Mouse (Mus musculus) forebrain, embryonic 12.5 days (tissue): ENCODE results near the gene Tnfrsf23. TPM values are rescaled to one million over a fixed set of nuclear protein-coding genes. Genes with fewer than 3 reads are reported as not detected.
"Not testable (repeated sequence)": the region's sequence is repeated elsewhere in the genome, so short reads cannot be mapped to it uniquely, and the experiment has no call there.

ENCODE experiments used
- ATAC-seq: fragments of 200-750 bp; cut with Nextera tagmentation; 2 replicates; pipeline ENCODE4 v1.8.0; 2017; ENCODE audit warnings: moderate TSS enrichment; ENCODE audit not compliant: low FRiP score
- H3K27ac ChIP-seq: fragments of 300-500 bp; sonication (generic); 2 replicates; pipeline ENCODE4 v1.5.1; 2016; ENCODE audit warnings: mild to moderate bottlenecking
- H3K27me3 ChIP-seq: fragments of 300-500 bp; sonication (generic); 2 replicates; pipeline ENCODE4 v1.6.1; 2016; ENCODE audit warnings: mild to moderate bottlenecking
- H3K36me3 ChIP-seq: fragments of 300-500 bp; sonication (generic); replicated peaks from 2 replicates; pipeline ENCODE4 v1.6.1; 2016; ENCODE audit warnings: mild to moderate bottlenecking
- H3K4me1 ChIP-seq: fragments of 300-500 bp; sonication (generic); 2 replicates; pipeline ENCODE4 v1.6.1; 2016
- H3K4me2 ChIP-seq: fragments of 300-500 bp; sonication (generic); 2 replicates; pipeline ENCODE4 v1.6.1; 2016; ENCODE audit warnings: mild to moderate bottlenecking, moderate library complexity
- H3K4me3 ChIP-seq: fragments of 300-500 bp; sonication (generic); replicated peaks from 2 replicates; pipeline ENCODE4 v1.5.1; 2016; ENCODE audit warnings: mild to moderate bottlenecking
- H3K9ac ChIP-seq: fragments of 300-500 bp; sonication (generic); 2 replicates; pipeline ENCODE4 v1.6.1; 2016; ENCODE audit warnings: mild to moderate bottlenecking
- H3K9me3 ChIP-seq: fragments of 300-500 bp; sonication (generic); 2 replicates; pipeline ENCODE4 v1.6.1; 2016
- WGBS: fragments of 180-500 bp; shearing (Covaris S2); methylation state at CpG from one replicate; pipeline ENCODE4 v1.1.7; 2016; 5-methylcytosine and 5-hydroxymethylcytosine counted together
- polyA plus RNA-seq: library from polyadenylated mRNA; unstranded; fragments of >200 nt; fragmentation: Nextera tagmentation; extraction: Ambion mirVana; gene quantifications from 2 replicates; pipeline ENCODE4 v1.2.1, GENCODE M21; 2016

Gene Tnfrsf23
- polyA plus RNA-seq, 1 experiment from 2014 or later, result 0.28 TPM

DNA sequence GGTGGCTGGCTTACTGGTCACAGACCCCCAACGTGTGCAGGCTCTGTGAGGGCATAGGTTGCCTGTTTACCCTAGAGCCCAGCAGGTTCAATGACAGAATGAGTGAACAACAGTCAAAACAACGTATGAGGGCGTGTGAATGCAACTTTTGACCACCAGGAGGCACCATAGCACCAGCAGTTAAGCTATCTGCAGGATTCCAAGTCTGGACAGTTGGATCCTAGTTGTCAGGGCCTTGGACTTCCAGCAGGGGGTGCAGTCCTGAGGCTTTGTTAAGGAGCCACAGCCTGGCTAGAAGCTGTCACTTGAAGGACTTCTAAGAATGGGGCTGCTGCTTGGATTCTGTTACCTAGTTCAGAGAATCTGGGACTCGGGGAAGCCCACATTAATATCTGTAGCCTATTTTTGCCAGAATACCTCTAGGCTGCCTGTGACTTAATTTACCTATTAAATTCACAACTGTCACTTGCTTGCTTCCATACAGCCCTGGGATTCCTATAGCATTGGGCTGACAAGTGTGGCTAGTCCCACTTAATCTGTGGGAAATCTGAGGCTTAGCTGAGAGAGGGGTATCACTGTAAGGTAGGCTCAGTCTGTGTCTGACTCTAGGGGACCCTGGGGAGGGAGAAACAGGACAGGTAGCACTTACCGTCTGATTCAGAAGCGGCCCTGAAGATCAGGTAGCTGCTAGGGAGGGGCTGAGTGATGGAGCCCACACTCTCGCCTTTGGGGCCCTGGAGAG, 21.2 kb upstream of the Tnfrsf23 start:
- Histone ChIP-seq H3K9ac (no peak overlapping the region), H3K36me3 (0 out of 2 replicates have a peak, but pooled peaks cover 16% of the 10 kb centered on the region), H3K4me1 (no peaks in the 10 kb centered on the region), H3K27ac (no peak overlapping the region), H3K9me3 (no peaks in the 10 kb centered on the region), H3K27me3 (no peaks in the 10 kb centered on the region), H3K4me2 (no peak overlapping the region), H3K4me3 (no peak overlapping the region)
- ATAC-seq, result peak; percentile 78
- 37% methylated on average over 7 of the region's 7 CpGs for WGBS

DNA sequence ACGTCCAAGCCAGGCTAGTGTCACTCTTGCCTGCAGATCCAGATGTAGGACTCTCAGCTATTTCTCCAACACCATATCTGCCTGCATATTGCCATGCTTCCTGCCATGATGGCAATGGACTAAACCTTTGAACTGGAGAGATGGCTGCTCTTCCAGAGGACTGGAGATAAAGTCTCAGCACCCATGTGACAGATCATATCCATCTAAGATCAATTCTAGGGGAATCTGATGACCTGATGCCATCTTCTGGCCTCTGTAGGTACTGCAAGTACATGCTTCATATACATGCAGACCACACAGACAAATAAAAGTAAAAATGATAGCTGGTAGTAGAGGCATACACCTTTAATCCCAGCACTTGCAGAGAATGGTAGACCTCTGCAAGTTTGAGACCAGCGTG, 10.5 kb upstream of the Tnfrsf23 start:
- H3K27ac ChIP-seq, result no peak overlapping the region

DNA sequence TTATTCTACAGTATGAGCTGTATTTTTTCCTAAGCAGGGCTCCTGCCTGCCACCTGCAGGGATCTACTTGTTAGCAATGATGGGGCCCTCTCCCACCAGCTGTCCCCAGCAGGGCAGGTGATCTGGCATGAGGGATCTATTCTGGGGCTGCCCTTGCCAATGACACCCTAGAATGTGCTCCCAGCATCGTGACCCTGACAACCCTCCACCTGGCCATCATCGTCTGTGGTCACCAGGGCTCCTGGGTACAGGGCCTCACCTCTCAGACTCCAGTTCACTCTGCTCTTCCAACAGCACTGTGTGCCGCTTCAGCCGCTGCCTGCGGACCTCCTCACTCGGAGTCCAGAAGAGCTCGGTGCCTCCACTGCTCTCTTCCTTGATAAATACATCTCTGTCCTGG, 8.9 kb upstream of the Tnfrsf23 start:
- H3K4me2 ChIP-seq, result no peak overlapping the region
- 0 out of 2 replicates have a peak, but pooled peaks cover 2% of the 10 kb centered on the region for H3K9me3 ChIP-seq
- H3K9ac ChIP-seq, result no peak overlapping the region
- H3K27me3 ChIP-seq, result no peaks in the 10 kb centered on the region
- no peak overlapping the region for H3K4me3 ChIP-seq
- H3K36me3 ChIP-seq, result peaks cover 24% of the 10 kb centered on the region
- H3K27ac ChIP-seq, result no peak overlapping the region
- no peaks in the 10 kb centered on the region for H3K4me1 ChIP-seq
- no peak for ATAC-seq
- WGBS, result 92% methylated on average over 7 of the region's 7 CpGs

More for the DNA sequence above, 10.5 kb upstream of the Tnfrsf23 start:
- 65% methylated on average over 2 of the region's 2 CpGs for WGBS
- Histone ChIP-seq H3K4me3 (no peak overlapping the region), H3K9me3 (0 out of 2 replicates have a peak, but pooled peaks cover 2% of the 10 kb centered on the region), H3K4me2 (no peak overlapping the region), H3K4me1 (no peaks in the 10 kb centered on the region), H3K36me3 (peaks cover 21% of the 10 kb centered on the region), H3K27me3 (no peaks in the 10 kb centered on the region), H3K9ac (no peak overlapping the region)
- ATAC-seq, result no peak

DNA sequence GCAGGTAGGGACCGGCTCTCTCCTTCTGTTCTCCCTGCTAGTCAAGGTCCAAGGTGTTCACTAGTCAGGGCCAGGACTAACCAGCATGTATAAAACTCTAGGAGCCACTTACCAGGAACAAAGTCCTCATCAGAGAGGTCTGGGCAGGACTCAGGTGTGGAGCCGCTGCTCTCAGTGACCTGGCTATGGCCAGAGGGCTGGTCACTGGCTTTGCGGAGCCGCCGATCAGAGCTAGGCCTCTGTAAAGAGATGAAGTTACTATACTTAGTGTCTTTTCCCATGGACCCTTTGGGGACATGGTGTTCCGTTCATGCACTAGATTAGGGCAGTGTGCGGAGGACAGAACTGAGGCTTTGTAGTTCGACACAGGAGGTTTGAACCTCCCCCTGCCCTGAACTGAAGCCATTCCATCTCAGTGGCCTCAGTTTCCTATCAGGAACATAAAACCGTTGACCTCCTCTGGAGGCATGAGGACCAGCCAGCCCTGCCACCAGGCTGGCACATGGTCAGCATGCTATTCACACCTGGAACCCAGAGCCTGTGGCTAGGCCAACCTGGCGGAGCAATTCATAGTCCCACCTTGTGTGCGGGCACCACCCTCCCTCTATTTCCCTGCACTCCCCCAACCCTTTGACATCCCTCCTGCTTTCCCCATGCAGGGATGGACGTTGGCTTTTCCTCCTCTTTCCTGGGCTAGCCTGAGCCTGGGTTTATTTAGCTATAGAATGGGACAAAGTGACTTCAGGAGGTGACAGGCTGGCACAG, 7.3 kb upstream of the Tnfrsf23 start:
- WGBS, result 89% methylated on average over 12 of the region's 12 CpGs
- H3K27me3 ChIP-seq, result no peaks in the 10 kb centered on the region
- H3K36me3 ChIP-seq, result peaks cover 28% of the 10 kb centered on the region
- no peak for ATAC-seq
- H3K9ac ChIP-seq, result no peak overlapping the region
- no peak overlapping the region for H3K4me2 ChIP-seq
- H3K4me3 ChIP-seq, result no peak overlapping the region
- no peak overlapping the region for H3K27ac ChIP-seq
- H3K4me1 ChIP-seq, result no peaks in the 10 kb centered on the region
- 0 out of 2 replicates have a peak, but pooled peaks cover 2% of the 10 kb centered on the region for H3K9me3 ChIP-seq

GRCm38 (mm10) chr7:143691909-143692308, 6.2 kb upstream of the Tnfrsf23 start:
- Histone ChIP-seq H3K9me3 (0 out of 2 replicates have a peak, but pooled peaks cover 2% of the 10 kb centered on the region), H3K9ac (no peak overlapping the region), H3K4me1 (no peaks in the 10 kb centered on the region), H3K27me3 (no peaks in the 10 kb centered on the region), H3K4me2 (no peak overlapping the region), H3K36me3 (peaks cover 28% of the 10 kb centered on the region), H3K4me3 (no peak overlapping the region), H3K27ac (no peak overlapping the region)
- WGBS, result 92% methylated on average over 4 of the region's 4 CpGs
- ATAC-seq, result no peak

DNA sequence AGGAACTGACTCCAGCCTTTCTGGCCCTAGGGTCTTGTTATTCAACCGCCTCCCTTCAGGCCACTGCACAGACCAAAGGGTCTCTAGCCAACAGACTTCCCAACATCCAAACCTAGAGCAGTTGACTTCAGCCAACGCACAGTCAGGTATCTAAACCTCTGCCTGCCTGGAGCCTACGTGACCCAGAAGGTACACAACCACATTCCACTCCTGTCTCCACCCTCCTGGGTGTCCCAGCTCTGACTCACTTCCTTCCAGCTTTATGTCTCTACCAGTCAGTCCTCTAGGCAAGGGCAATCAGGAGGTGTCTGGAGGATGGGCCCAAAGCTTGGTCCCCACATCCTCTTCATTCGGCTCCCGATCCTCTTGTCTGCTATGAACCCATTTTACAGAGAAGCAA, 5.5 kb upstream of the Tnfrsf23 start:
- Histone ChIP-seq H3K36me3 (peaks cover 28% of the 10 kb centered on the region), H3K27ac (no peak overlapping the region), H3K4me2 (no peak overlapping the region), H3K9me3 (0 out of 2 replicates have a peak, but pooled peaks cover 2% of the 10 kb centered on the region), H3K27me3 (no peaks in the 10 kb centered on the region), H3K4me1 (no peaks in the 10 kb centered on the region), H3K4me3 (no peak overlapping the region), H3K9ac (no peak overlapping the region)
- ATAC-seq, result no peak
- 92% methylated on average over 5 of the region's 5 CpGs for whole genome bisulfite sequencing

DNA sequence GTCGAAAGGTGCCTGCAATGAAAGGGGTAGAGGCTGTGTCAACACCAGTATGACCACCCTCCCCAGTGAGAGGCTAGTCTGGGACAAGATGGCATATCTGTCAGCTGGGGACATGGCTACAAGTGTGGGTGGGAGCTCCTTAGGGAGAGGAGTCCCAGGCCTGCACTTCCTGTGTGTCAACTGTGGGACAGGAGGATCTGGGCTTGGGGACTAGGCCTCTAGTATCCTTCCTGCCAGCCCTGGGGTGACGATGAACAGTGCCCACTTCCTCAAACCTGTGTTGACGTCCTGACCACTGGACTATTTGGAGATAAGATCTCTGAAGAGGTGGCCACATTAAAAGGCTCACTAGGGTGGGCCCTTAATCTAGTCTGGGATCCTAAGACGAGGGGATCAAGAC, 4.3 kb upstream of the Tnfrsf23 start:
- Histone ChIP-seq H3K4me2 (no peak overlapping the region), H3K36me3 (peaks cover 21% of the 10 kb centered on the region), H3K4me3 (no peak overlapping the region), H3K9ac (no peak overlapping the region), H3K27me3 (peaks cover 6% of the 10 kb centered on the region), H3K4me1 (no peaks in the 10 kb centered on the region; the same call in 1 of the 2 replicates), H3K27ac (no peak overlapping the region), H3K9me3 (no peaks in the 10 kb centered on the region)
- ATAC-seq, result no peak
- 90% methylated on average over 4 of the region's 4 CpGs for WGBS

DNA sequence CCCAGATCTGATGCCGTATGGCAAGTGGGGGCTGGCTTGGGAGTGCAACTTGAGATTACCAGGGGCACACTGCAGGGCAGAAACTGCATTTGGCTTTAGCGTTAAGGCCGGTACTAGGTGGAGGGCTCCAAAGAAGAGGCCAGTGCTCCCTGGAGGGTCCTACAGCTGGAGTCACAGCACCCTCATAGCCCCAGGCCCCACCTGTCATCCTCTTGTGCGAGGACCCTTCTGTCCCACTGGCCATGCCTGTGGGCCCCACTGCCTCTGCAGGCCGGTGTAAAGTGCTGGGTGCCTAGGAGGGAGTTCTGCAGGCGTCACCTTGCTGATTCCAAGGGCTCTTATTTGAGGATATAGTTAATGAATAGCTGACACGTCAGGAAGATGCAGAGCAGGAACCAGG, 3.8 kb upstream of the Tnfrsf23 start:
- Histone ChIP-seq H3K4me1 (no peaks in the 10 kb centered on the region; the same call in 1 of the 2 replicates), H3K9me3 (no peaks in the 10 kb centered on the region), H3K27ac (no peak overlapping the region), H3K9ac (no peak overlapping the region), H3K36me3 (peaks cover 17% of the 10 kb centered on the region), H3K4me3 (no peak overlapping the region), H3K27me3 (peaks cover 6% of the 10 kb centered on the region), H3K4me2 (no peak overlapping the region)
- no peak for ATAC-seq
- WGBS, result 82% methylated on average over 7 of the region's 7 CpGs

GRCm38 (mm10) chr7:143686676-143687075, 1.0 kb upstream of the Tnfrsf23 start:
- not testable (repeated sequence) for H3K27me3 ChIP-seq, ATAC-seq, H3K9me3 ChIP-seq, H3K9ac ChIP-seq, H3K27ac ChIP-seq, H3K4me3 ChIP-seq, H3K4me1 ChIP-seq, H3K4me2 ChIP-seq, H3K36me3 ChIP-seq
- 89% methylated on average over 3 of the region's 3 CpGs for WGBS

GRCm38 (mm10) chr7:143686191-143686590, 519 bp upstream of the Tnfrsf23 start:
- ATAC-seq, H3K9me3 ChIP-seq, H3K36me3 ChIP-seq, H3K4me2 ChIP-seq, H3K9ac ChIP-seq, H3K27me3 ChIP-seq, H3K4me1 ChIP-seq, H3K27ac ChIP-seq, H3K4me3 ChIP-seq: not testable (repeated sequence)
- 56% methylated on average over 4 of the region's 4 CpGs for WGBS

DNA sequence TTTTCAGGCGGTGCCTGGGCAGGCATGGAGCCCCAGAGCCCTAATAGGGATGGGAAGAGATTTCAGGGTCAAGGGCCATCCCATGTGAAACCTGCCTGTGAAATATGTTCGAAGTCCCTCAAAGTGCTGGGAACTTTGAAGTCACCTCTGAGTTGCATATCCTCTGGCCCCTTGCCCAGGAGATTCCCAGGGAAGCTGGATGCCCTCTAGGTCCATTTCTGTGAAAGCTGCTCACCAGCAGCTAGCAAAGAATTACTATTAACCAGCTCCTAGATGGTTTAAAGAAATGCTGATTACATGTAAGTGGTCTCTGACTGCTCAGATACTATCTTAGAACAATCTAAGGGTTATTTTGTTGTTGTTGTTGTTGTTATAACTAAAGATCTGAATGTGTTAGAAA, 1.1 kb downstream of the Tnfrsf23 start:
- H3K4me1 ChIP-seq, ATAC-seq: not testable (repeated sequence)

DNA sequence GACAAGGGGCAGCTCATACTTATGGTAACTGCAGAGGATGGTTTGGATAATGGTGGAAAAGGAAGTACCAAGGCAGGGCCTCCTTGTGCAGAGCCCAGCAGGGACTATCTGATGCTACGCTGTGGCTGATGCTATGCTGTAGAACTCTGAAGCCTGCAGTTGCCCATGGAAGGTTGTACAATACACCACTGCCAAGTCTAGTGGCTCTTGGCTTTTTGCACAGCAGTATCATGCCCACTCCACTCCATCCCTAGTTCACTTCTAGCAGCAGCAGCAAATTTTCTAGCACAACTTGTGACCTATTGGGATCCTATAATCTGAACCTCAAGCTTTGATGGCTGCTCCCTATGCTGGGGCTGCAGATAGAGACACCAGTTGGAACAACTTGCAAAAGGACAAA, 4.1 kb downstream of the Tnfrsf23 start:
- H3K4me3 ChIP-seq, result no peak overlapping the region
- no peaks in the 10 kb centered on the region; the same call in 1 of the 2 replicates for H3K4me1 ChIP-seq
- H3K36me3 ChIP-seq, result no peaks in the 10 kb centered on the region
- H3K9ac ChIP-seq, result no peak overlapping the region
- H3K27me3 ChIP-seq, result peaks cover 6% of the 10 kb centered on the region
- WGBS, result 85% methylated on average over 1 of the region's 1 CpGs
- no peak overlapping the region for H3K27ac ChIP-seq
- no peak for ATAC-seq
- no peaks in the 10 kb centered on the region for H3K9me3 ChIP-seq
- no peak overlapping the region for H3K4me2 ChIP-seq

More for the DNA sequence above, 1.1 kb downstream of the Tnfrsf23 start:
- H3K4me2 ChIP-seq, H3K36me3 ChIP-seq, H3K4me3 ChIP-seq, H3K9ac ChIP-seq, H3K27ac ChIP-seq, H3K9me3 ChIP-seq, H3K27me3 ChIP-seq: not testable (repeated sequence)
- 72% methylated on average over 2 of the region's 2 CpGs for WGBS
